Mouse (Mus musculus) MEL (cell line): ENCODE measurements around the gene Mylk3.

Experiments
- CHD2 ChIP-seq: IDR thresholded peaks from 2 replicates; pipeline ENCODE4 v1.6.1; 2011; ENCODE audit warnings: low read length, improper control_type of control experiment
- CTCF ChIP-seq, 3 experiments: IDR thresholded peaks in 2 of 3; conservative IDR thresholded peaks in 1 of 3; 2 replicates each; pipeline ENCODE4 v1.5.1; 2011 to 2012; ENCODE audit warnings: low read length in 3 of 3, low read depth in 2 of 3, mild to moderate bottlenecking in 2 of 3, improper control_type of control experiment in 1 of 3, inconsistent platforms in 1 of 3, mixed read lengths in 1 of 3, moderate library complexity in 1 of 3; ENCODE audit not compliant: control insufficient read depth in 1 of 3, insufficient read depth in 1 of 3, poor library complexity in 1 of 3, severe bottlenecking in 1 of 3
- JUND ChIP-seq: IDR thresholded peaks from 2 replicates; pipeline ENCODE4 v1.6.1; 2011; ENCODE audit warnings: low read depth, mild to moderate bottlenecking, improper control_type of control experiment, low read length
- POLR2A ChIP-seq, 2 experiments: IDR thresholded peaks; 2 replicates each; pipeline ENCODE4 v1.6.1; 2011 to 2012; ENCODE audit warnings: low read length in 2 of 2, mild to moderate bottlenecking in 2 of 2, control low read depth in 1 of 2, improper control_type of control experiment in 1 of 2, low read depth in 1 of 2, moderate library complexity in 1 of 2; ENCODE audit not compliant: control insufficient read depth in 1 of 2, insufficient read depth in 1 of 2, poor library complexity in 1 of 2
- TAL1 ChIP-seq: IDR thresholded peaks from 2 replicates; pipeline ENCODE4 v1.6.1; 2012; ENCODE audit warnings: mild to moderate bottlenecking, inconsistent platforms, low read length, moderate library complexity, mixed read lengths
- ZC3H11A ChIP-seq: IDR thresholded peaks from 2 replicates; pipeline ENCODE4 v1.6.1; 2012; ENCODE audit warnings: low read depth, mild to moderate bottlenecking, inconsistent platforms, low read length, improper control_type of control experiment

DNA sequence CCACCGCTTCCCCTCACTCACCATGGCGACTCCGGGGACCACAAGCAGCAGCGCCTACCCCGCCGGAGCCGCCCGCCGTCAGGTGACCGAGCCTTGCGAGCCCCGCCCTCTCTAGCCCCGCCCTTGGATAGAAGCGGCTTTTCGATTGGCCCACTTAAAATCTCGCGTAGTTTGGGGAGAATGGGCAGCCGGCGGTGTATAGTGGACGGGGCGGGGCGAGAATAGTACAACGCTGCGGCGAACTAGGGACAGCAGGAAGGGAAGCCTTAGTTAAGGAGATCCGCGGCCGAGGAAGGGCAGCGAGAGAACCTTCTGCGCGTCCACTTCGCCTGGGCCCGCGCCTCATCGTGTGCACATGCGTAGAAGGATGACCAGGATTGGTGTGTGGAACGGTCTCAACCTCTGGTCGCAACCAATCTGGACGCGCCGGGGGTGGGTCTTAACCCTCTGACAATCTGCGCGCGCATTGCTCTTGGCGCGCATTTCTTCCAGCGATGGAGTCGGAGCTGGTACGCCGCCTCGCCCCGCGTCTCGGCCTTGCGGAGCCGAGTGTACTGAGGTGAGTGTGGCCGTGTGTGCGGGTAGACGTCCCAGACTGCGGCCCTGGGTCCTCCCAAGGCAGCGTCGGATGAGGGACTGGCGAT, 86.6 kb downstream of the Mylk3 start, which contains the start of the genes Orc6 and Vps35:
- no peak for TF ChIP-seq JUND
- no peak for TF ChIP-seq ZC3H11A
- no peak for TF ChIP-seq TAL1
- TF ChIP-seq CTCF (IDR thresholded peaks at IDR 0.05 in 2 of 3, conservative IDR thresholded peaks at IDR 0.05 in 1 of 3; ENCODE audit: control insufficient read depth in 1 of 3, insufficient read depth in 1 of 3, low read depth in 2 of 3, low read length in 3 of 3, poor library complexity in 1 of 3, severe bottlenecking in 1 of 3) = no peak
- TF ChIP-seq CHD2 = peak; percentile 89
- TF ChIP-seq POLR2A (IDR thresholded peaks at IDR 0.05; ENCODE audit: control insufficient read depth in 1 of 2, insufficient read depth in 1 of 2, low read depth in 1 of 2, low read length in 2 of 2, poor library complexity in 1 of 2) = peak; percentile 72 to 91
